Mouse (Mus musculus) hindlimb bud, embryonic 11.5 days (tissue): ENCODE measurements at regions not wholly inside any gene's neighbourhood (a gene's known extent, or its start where the extent isn't known, plus 50 kb on each side); places are given as distances from the start of the nearest gene placed in this dataset.

Experiments used
- DNase-seq: peaks from one replicate; pipeline ENCODE4 v3.0.0-alpha.2; 2012; ENCODE audit warnings: low read depth, low spot score; ENCODE audit errors: extremely low spot score

- no peak for DNase-seq
These were observed 578.5 kb downstream of the Plekhb2 start for GRCm38 (mm10) chr1:35428126-35428840.

- DNase-seq: no peak
These were observed 579.7 kb downstream of the Plekhb2 start for GRCm38 (mm10) chr1:35429471-35429870.

- DNase-seq: no peak
These were observed 585.9 kb downstream of the Plekhb2 start for GRCm38 (mm10) chr1:35435721-35436120.

- DNase-seq: no peak
These were observed 597.6 kb downstream of the Plekhb2 start for GRCm38 (mm10) chr1:35447345-35447744.

GRCm38 (mm10) chr1:35452441-35453107 is 602.8 kb downstream of the Plekhb2 start:
- no peak for DNase-seq

GRCm38 (mm10) chr1:35457591-35457990 is 607.8 kb downstream of the Plekhb2 start:
- no peak for DNase-seq

- DNase-seq: no peak
These were observed 603.1 kb upstream of the Hs6st1 start for GRCm38 (mm10) chr1:35465081-35465480.

- no peak for DNase-seq
These were observed 598.9 kb upstream of the Hs6st1 start for GRCm38 (mm10) chr1:35469185-35469753.

- no peak for DNase-seq
These were observed 589.9 kb upstream of the Hs6st1 start for GRCm38 (mm10) chr1:35478262-35478661.

- DNase-seq: no peak
These were observed 572.2 kb upstream of the Hs6st1 start for GRCm38 (mm10) chr1:35495963-35496362.

GRCm38 (mm10) chr1:35522951-35523350 is 545.2 kb upstream of the Hs6st1 start:
- no peak for DNase-seq

- no peak for DNase-seq
These were observed 544.3 kb upstream of the Hs6st1 start for GRCm38 (mm10) chr1:35523790-35524362.

- no peak for DNase-seq
These were observed 543.4 kb upstream of the Hs6st1 start for GRCm38 (mm10) chr1:35524788-35525187.

- peak; percentile 3 for DNase-seq
These were observed 540.3 kb upstream of the Hs6st1 start for GRCm38 (mm10) chr1:35527750-35528476.

GRCm38 (mm10) chr1:35535470-35535869 is 532.7 kb upstream of the Hs6st1 start:
- no peak for DNase-seq

- no peak for DNase-seq
These were observed 531.9 kb upstream of the Hs6st1 start for GRCm38 (mm10) chr1:35536276-35536675.

- no peak for DNase-seq
These were observed 519.4 kb upstream of the Hs6st1 start for GRCm38 (mm10) chr1:35548845-35549244.

- DNase-seq: no peak
These were observed 516.7 kb upstream of the Hs6st1 start for GRCm38 (mm10) chr1:35551503-35551902.

- no peak for DNase-seq
These were observed 505.4 kb upstream of the Hs6st1 start for GRCm38 (mm10) chr1:35562786-35563185.

- DNase-seq: no peak
These were observed 493.0 kb upstream of the Hs6st1 start for GRCm38 (mm10) chr1:35575203-35575602.

- DNase-seq: no peak
These were observed 488.8 kb upstream of the Hs6st1 start for GRCm38 (mm10) chr1:35579392-35579791.
